Mouse (Mus musculus) erythroblast, embryonic 14.5 days (primary cell): ENCODE results near the gene Taf7l.

ENCODE experiments used
- GATA1 ChIP-seq: IDR thresholded peaks from 2 replicates; pipeline ENCODE4 v1.6.1; 2012; ENCODE audit warnings: low read length, inconsistent platforms, mixed read lengths
- TAL1 ChIP-seq: IDR thresholded peaks from 3 replicates; pipeline ENCODE4 v1.6.1; 2012; ENCODE audit warnings: low read length, inconsistent platforms, mixed read lengths

DNA sequence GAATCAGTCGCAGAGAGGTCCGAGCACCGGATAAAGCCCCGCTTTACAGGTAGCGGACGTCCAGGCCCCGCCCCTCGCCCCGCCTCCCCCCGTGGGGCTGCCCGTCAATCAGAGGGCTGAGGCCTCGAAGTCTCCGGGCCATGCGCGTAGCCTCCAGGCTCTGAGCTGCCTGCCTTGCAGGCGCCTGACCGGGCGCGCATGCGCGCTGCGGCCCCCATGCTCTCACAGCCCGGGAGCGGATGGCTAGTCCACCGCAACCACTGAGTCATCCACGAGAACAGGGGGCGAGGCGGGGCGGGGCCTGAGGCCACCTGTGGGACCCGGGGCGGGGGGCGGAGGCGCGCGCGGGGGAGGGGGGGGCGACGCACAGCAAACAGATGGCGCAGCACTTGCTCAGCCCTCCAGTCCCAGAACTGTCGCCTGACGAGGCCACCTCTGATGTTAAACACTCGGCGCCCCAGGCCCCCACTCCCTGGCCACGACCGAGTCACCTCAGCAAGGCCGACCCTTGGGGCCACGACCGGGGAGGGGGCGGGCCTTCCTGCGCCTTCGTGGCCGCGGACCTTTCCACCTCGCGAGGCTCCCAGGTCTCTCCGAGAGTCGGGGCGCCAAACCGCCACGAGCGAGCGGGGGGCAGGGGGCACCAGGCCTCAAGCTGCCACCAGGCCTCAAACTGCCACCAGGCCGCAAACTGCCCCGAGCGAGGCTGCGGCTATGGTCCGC lies 1.1 kb downstream of the Taf7l start:
- TF ChIP-seq GATA1 (no peak), TAL1 (no peak)
